Comparison of ENCODE assay signal across 8 mouse cellular contexts in the genomic region with DNA sequence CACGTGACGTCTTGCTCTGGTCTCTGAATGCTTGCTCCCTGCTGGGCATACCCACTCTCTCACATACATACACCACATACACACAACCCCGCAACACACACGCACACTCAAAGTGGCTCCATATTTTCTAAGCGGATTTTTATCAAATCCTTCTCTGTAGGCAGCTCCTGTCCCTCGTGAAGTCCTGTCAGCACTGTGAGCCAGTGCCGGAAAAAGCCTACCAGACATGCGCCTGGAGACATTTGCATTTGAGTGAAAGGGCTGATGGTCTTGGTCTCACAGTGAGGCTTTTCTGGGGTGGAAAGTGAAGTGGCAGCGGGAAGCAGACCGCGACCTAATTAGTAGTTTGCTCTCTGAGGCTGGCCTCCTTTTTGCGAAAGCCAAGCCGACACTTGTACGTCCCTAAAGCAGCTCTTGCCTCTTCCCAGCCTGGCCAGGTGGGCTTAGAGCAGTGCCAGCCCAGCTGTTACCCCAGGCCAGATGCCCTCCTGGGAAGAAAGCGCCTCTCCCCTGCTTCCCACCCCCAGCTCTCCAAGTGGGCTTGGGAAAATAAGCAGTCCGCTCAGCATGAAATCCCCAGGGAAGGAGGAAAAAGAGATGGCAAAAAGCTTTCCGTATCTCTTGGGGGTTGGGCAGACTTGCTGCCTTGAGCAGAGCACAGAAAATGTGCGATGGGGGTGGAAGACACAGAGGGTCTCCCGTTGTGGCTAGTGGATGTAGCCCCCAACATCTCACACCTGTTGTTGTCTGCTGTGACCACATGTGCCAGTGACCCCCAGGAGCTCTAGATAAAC.
DNase-seq lines count a peak whose midpoint lies in the region; ATAC-seq and TF ChIP-seq lines count a peak whose summit lies in the region.

No protein-coding gene starts in this region.

- no peak overlapping the region for H3K9ac ChIP-seq in intestine, postnatal 0 days (ENCODE audit: low read depth, low read length)
- H3K9ac ChIP-seq in limb, embryonic 15.5 days = no peak overlapping the region

- no peaks in the 10 kb centered on the region for H3K4me1 ChIP-seq in intestine, postnatal 0 days (replicated peaks; ENCODE audit: control insufficient read depth, insufficient read depth, low read length)
- peaks cover 7% of the 10 kb centered on the region for H3K4me1 ChIP-seq in limb, embryonic 15.5 days

- no peaks in the 10 kb centered on the region for H3K36me3 ChIP-seq in intestine, postnatal 0 days (ENCODE audit: control insufficient read depth, insufficient read depth)
- no peaks in the 10 kb centered on the region for H3K36me3 ChIP-seq in limb, embryonic 15.5 days

- TF ChIP-seq CTCF in intestine, postnatal 0 days (IDR thresholded peaks at IDR 0.05; ENCODE audit: low read depth) = no peak

- no peak overlapping the region for H3K4me3 ChIP-seq in intestine, postnatal 0 days (ENCODE audit: low read depth, low read length)
- H3K4me3 ChIP-seq in limb, embryonic 15.5 days = peak overlapping the region; percentile 8; the same call in 1 of the 2 replicates

- H3K27me3 ChIP-seq in intestine, postnatal 0 days (replicated peaks; ENCODE audit: control insufficient read depth, insufficient read depth, low read length) = no peaks in the 10 kb centered on the region
- H3K27me3 ChIP-seq in limb, embryonic 15.5 days = peaks cover 11% of the 10 kb centered on the region

- H3K4me2 ChIP-seq in intestine, postnatal 0 days (replicated peaks; ENCODE audit: low read depth) = peak overlapping the region; percentile 40
- H3K4me2 ChIP-seq in limb, embryonic 15.5 days = peak overlapping the region; percentile 38

- no peak overlapping the region for H3K27ac ChIP-seq in intestine, postnatal 0 days (ENCODE audit: low read depth, low read length)
- no peak overlapping the region for H3K27ac ChIP-seq in limb, embryonic 15.5 days

- WGBS in intestine, postnatal 0 days = 38% methylated on average over 19 of the region's 19 CpGs
- 23% methylated on average over 19 of the region's 19 CpGs for WGBS in limb, embryonic 15.5 days

- no peaks in the 10 kb centered on the region for H3K9me3 ChIP-seq in intestine, postnatal 0 days (ENCODE audit: control insufficient read depth)
- H3K9me3 ChIP-seq in limb, embryonic 15.5 days = no peaks in the 10 kb centered on the region

- ATAC-seq in intestine, postnatal 0 days = no peak
- no peak for ATAC-seq in limb, embryonic 15.5 days (ENCODE audit: insufficient number of reproducible peaks, low FRiP score, low TSS enrichment, low read depth)

- DNase-seq in adrenal gland, adult 2 months = peak; percentile 8
- DNase-seq in adrenal gland, postnatal 14 days = no peak
- peak; percentile 26 to 32 for DNase-seq in cerebellum, postnatal 14 days
- peak; percentile 36 to 51 for DNase-seq in frontal cortex, postnatal 36 days (ENCODE audit: low spot score in 2 of 2)
- peak; percentile 70 for DNase-seq in retina, embryonic 14.5 days (ENCODE audit: low spot score)
- no peak for DNase-seq in natural killer cell, adult 2 months (ENCODE audit: low spot score in 2 of 2)

Comparison
In these comparisons a context has a peak if more than half of its experiments do, and no peak if none do; other contexts are left out.
1. DNase-seq: peak in adrenal gland, adult 2 months (single experiment), cerebellum, postnatal 14 days (2 of 2), frontal cortex, postnatal 36 days (2 of 2) and retina, embryonic 14.5 days (single experiment); none in adrenal gland, postnatal 14 days (single experiment) and natural killer cell, adult 2 months (0 of 2).